Mouse (Mus musculus) thymus, postnatal 10 days (tissue): Measurements from ENCODE around the gene Msh5.
A peak's percentile ranks its signal among the peaks of the same experiment; 100 is the strongest.
"Not testable (repeated sequence)": the region's sequence is repeated elsewhere in the genome, so short reads cannot be mapped to it uniquely, and the experiment has no call there.

Experiments
- DNase-seq, 2 experiments: peaks; one replicate each; pipeline ENCODE4 v3.0.0; 2021; ENCODE audit warnings: low spot score in 2 of 2

Msh5 gene

DNA sequence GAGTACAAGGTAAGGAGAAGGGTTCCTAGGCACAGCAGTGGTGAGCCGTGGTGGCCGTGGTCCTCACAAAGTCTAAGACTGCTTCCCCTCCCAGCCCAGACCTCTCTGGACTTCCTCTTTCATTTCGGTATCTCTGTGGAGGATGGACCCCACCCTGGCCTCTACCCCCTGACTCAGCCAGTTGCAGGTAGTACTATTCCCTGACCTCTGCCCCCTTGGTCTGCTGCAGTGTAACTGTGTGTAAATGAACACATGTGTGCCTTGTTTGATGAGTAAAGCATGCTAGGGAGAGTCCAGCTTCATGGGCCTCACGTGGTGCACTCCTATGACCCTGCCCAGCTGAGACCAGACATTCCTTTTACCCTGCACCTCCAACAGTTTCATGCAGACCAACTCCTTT lies 22.8 kb downstream of the Msh5 start:
- no peak for DNase-seq

DNA sequence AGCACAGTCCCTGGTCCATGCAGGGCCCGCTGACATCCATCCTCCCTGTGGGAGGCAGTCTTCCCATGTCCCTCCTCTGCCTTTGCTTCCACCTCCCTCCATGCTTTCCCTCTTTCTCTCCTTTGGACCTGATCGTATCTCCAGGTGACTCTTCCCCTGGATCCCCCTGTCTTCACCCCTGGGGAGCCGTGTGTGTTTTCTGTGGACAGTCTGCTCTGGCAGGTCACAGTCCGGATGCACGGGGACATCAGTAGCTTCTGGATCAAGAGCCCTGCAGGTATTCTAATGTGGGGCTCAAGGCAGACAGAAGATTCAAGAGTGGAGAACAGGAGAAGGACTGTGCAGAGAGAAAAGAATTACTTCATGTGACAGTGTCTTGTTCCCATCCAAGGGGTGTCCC lies 23.3 kb downstream of the Msh5 start:
- no peak for DNase-seq

DNA sequence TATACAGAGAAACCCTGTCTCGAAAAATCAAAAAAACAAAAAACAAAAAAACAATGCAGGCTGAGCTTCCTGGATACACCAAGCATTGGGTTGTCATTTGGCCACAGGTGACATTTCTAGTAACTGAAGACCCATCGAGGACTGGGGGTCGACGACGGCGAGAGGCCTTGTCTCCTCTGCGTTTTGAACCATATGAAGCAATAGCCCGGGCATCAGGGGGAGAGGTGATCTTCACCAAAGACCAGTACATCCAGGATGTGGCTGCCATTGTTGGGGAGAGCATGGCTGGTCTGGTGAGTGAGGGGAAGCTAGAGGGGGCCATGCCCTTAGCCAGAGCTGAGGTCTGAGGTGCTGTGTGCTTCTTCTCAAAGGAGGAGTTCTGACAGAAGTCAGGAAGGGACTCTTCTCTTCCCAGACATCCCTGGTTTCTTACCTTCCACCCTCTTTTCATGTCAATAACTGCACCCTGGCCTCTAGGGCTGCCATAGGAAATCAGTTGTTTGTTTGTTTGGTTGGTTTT lies 23.9 kb downstream of the Msh5 start:
- DNase-seq: no peak

DNA sequence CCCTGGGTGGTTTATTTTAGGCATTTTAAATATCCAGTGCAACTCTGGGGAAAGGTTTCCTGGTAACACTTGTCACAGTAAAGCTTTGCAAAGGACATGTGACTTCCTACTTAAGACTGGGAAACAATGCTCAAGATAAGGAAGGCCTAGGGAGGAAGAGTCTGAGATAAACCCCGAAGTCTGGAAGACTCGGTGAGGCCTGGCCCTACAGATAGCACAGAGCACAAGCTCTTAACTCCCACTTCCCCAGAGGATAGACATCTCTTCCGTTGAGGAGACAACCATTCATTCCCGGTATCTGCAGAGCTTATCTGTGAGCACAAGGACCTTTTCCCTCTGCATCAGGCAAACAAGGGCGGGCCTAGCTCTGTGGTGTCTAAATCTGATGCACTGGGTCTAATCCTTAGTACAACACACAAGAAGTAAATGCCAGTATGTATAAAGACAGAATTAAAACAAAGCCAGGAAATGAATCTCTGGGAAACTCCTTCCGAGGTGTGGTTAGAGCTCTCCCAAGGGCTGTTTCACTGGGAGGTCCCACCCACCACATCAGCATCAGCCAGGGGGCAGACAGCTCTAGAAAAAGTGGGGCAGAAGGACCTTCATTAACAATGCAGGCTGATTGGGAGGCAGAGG lies 24.6 kb downstream of the Msh5 start:
- DNase-seq: no peak

DNA sequence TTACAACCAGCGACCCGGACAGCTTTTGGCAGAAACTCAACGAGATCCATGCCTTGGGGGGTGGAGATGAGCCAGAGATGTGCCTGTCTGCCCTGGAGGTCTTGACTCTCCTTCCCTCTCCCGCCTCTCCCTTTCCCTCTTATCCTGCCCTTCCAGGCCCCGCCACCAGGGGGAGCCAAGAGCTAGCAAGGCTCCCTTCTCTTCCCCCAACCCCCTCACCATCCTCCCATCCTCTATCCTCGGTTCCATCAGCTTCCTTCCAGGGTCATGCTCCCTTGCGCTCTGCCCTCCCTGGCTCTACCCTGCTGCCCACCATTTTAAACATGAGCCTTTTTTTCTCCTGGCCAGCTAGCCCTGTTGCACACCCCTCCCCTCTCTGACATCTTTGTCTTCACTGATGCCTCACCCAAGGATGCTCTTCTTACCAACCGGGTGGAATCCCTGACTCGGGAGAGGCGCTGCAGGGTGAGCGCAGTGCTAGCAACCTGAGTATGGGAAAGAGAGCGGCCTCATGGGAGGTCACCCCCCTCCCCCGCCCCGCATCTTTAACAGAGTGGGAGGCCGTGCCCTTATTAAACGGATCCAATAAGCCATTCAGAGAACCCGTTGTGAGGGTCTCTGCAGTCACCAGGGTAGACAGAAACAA lies 25.3 kb downstream of the Msh5 start:
- peak; percentile 81 to 96 for DNase-seq

DNA sequence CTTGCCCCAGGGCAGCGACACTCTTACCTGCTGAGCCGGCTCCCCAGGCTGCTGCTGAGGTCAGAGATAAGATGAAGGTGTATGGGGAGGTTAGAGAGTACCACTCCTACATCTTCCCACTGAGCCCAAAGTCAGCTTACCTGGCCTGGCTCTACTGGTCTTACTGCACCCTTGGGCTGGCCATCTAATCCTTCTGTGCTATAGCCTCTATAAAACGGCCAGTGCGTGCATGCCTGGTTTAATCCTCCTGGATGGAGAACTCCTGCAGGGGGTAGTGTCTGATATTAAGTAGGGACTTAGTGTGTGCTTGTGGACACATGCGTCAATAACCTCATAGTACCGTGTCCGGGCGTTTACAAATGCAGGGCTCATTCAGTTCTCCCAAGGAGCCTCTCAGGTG lies 26.0 kb downstream of the Msh5 start:
- no peak for DNase-seq

DNA sequence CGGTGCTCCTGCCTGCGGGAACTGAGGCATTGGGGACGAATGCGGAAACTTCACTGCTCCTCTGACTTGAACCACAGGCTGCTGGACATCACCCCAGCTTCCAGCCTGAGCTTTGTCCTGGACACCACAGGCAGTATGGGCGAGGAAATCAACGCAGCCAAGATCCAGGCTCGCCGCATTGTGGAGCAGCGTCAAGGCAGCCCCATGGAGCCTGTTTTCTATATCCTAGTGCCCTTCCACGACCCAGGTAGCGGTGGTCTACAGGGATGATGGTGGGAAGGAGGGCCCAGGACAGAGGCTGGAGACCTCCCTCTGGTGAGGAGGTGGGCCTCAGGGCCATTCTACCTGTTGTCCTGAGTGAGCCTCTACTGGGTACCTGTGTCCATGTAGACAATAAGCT lies 26.7 kb downstream of the Msh5 start:
- no peak for DNase-seq

DNA sequence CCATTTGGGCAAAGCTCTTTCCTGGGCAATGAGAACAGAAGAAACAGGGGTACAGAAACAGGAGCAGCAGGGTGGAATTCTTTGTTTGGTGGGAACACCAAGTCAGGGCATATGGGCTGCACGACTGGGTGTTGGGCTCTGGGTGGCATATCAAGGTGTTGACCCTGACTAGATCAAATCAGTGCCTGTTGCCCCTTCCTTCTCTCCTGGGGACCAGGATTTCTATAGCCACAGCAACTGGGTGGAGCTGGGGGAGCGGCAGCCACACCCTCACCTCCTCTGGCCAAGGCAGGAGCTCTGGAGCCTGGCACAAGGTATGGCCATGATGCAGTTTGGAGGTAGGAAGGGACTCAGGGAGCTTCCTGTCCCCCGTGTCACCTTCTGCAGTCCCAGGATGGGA lies 28.4 kb downstream of the Msh5 start:
- no peak for DNase-seq

DNA sequence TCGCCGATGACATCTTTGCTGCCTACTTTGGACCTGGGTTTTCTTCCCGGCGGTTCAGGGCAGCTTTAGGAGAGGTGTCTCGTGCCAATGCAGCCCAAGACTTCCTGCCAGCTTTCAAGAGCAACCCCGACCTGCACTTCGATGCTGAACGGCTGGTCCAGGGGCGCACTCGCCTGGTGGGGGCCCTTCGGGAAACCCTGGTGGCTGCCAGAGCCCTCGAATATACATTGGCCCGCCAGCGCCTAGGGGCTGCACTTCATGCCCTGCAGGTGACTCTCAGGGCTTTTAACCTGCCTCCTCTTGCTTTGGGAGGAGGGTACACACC lies 28.9 kb downstream of the Msh5 start:
- no peak for DNase-seq

DNA sequence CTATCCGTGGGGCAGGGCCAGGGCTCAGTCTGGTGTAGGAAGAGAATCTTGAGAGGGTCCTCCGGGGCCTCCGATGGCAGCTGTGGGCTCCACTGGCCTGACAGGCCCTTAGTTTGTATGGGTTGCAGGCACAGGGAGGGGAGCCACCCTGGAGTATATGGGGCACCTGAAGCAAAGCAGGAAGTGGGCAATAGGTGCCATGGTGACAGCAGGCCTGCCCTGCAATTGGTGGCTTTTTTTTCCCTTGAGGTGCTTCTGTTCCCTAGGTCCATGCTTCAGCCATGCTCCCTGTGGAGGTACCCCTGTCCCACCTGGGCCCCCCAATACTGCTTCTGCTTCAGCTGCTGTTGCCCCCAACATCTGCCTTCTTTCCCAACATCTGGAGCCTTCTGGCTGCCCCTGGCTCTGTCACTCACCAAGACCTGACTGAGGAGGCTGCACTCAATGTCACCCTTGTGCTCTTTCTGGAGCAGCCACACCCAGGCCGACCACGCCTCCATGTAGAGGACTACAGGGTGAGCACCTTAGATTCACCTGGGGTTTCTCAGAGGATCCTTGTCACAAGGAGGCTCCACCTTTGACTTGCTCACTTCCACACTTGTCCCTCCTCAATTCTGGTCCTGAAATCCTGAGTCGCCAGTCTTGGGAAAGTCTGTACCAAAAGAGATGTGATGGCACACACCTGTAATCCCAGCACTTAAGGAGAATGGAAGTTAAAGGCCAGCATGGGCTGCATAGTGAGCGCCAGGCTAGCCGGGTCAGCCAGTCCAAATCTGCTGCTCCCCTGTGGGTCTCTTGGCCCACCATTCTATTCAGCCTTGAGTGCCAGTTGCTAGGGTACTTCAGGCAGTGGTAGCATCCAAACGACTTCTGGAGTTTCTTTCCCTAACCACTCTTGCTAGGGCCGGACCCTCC lies 29.5 kb downstream of the Msh5 start:
- no peak for DNase-seq

DNA sequence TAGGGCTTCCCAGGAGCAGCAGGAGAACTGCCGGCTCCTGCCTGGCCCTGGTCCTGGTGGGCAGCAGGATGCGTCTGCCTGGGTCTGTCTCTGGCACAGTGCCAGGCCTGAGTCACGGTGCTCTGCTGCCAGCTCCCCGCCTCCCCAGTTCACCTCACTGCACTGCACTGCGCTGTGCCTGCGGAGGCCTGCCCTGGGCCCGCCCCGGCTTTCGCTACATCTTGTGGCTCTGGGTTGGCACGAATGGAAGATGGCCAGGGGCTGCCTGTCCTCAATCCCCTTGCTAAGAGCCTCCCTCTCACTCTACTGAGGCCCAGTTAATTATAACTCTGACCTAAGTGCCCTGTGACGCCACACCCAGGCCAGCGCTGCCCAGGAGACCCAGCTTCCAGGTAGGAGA lies 30.2 kb downstream of the Msh5 start, which contains the start of gene Vwa7:
Gene Vwa7, plus strand, starts transcription at position 204 of the 400 bp plus-strand sequence.
- DNase-seq: no peak

DNA sequence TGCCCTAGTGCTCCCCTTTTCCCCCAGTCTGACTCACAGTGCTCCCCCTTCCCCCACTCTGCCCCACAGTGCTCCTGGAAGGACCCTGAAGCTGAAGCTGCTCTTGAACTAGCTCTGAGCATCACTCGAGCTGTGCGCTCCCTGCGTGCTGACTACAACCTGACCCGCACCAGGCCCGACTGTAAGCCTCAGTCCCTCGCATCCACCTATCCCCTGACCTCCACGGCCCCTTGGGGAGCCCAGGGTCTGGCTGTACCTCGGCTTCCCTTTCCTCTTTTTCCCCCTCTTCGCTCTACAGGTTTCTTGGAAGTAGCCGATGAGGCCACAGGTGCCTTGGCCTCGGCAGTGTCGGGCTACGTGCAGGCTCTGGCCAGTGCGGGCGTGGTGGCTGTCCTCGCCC lies 31.2 kb downstream of the Msh5 start:
- DNase-seq: no peak

DNA sequence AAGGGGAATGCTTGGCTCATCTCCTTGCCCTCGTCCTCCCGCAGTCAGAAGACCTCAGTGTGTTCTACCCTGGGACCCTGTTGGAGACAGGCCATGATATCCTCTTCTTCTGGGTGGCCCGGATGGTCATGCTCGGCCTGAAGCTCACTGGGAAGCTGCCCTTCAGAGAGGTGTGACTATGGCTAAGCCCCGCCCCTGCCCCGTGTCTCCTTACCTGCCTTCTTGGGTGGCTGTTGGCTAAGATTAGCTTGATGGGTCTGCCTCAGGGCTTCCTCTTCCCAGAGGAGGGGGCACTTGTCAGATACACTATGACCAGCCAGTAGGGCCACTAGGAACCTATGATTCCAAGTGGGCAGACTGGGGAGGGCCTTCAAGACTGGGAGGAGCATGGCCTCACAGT lies 33.3 kb downstream of the Msh5 start:
- no peak for DNase-seq

DNA sequence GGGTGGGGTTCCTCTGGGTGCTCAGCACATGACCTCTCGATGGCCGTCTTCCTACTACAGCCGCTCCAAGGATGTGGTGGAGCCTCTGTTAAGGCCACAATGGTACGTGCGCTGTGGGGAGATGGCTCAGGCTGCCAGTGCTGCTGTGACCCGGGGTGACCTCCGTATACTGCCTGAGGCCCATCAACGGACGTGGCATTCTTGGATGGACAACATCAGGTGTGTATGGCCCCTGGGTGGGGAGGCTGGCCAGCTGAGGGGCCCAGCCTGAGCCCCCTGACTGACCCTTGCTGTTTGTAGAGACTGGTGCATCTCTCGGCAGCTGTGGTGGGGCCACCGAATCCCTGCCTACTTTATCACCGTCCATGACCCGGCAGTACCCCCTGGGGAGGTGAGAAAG lies 34.1 kb downstream of the Msh5 start:
- no peak for DNase-seq

DNA sequence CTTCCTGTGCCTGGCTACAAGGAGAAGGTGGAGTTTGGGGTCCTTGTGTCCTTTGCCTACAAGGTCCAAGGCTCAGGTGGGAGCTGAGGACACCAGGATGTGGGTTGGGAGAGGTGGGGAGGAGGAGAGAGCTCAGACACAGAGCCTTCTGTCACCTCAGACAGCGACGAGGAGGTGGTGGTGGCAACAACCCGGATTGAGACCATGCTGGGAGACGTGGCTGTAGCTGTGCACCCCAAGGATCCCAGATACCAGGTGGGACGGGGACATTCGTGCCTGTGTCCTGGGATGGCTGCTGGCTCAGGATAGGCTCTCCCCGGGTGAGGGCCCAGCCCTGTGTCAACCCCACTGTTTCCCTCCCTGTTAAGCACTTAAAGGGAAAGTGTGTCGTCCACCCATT lies 35.1 kb downstream of the Msh5 start:
- no peak for DNase-seq

DNA sequence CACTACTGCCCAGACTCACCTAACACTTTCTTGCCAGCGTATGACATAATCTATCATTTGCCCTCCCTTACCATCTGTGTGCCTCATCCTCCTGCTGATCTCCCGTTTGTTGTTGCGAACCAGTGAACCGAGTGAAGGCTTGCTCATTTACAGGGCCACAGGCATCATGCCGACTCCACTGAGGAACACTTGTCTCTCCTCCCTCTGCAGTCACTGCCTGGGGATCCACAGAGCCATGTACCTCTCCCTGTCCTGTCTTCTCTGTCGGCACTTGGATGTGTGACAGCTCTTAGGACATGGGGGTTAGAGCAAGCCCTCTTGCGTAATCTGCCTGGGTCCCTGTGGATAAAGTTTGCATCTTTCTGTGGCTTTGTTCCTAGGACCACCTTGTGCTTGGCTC lies 37.0 kb downstream of the Msh5 start:
- DNase-seq: no peak

DNA sequence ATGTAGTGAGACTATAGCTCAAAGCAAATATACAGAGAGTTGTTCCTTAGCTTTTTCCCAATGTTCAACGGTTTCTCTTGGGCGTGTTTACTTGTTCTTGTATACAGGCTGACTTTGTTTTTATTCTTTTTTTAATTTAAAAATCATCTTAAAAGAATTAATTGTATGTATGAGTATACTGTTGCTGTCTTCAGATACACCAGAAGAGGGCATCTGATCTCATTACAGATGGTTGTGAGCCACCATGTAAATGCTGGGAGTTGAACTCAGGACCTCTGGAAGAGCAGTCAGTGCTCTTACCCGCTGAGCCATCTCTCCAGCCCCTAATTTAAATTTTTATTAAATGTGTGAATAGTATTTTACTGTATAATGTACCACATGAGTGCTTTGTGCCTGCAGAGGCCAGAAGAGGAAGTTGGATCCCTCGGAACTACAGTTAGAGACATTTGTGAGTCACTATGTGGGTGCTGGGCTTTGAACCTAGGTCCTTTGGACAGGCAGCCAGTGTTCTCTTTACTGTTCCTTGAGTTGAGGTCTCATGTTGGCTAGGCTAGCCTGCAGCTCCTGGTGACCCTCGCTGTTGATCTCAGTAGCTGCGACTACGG lies 39.1 kb downstream of the Msh5 start:
- DNase-seq: no peak

DNA sequence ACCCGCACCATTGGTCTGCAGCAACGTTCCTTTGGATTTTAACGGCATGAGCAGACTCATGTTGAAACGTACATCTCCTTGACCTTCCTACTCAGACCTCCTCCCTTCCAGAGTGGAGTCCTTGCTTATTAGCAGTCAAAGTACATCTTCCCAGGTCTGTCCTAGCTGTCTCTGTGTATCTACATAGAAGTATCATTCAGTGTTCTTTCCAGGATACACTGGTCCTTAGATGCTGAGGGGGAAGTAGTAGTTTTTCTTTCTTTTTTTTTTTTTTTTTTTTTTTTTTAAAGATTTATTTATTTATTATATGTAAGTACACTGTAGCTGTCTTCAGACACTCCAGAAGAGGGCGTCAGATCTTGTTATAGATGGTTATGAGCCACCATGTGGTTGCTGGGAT lies 40.6 kb downstream of the Msh5 start:
- DNase-seq: not testable (repeated sequence)

DNA sequence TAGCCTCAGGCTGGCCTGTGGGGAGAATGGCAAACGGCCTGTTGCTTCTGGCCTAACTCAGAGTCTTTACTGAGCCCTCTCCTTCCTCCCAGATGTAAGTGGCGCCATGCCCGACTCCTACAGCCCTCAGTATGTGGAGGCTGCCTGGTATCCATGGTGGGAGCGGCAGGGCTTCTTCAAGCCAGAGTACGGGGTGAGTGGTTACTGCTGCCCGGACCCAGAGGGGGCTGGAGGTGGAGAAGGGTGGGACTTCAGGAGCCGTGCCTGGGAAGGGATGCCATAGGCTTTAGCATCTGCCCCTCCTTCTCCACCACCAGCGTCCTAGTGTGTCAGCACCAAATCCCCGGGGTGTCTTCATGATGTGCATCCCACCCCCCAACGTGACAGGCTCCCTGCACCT lies 41.4 kb downstream of the Msh5 start:
- DNase-seq: no peak

DNA sequence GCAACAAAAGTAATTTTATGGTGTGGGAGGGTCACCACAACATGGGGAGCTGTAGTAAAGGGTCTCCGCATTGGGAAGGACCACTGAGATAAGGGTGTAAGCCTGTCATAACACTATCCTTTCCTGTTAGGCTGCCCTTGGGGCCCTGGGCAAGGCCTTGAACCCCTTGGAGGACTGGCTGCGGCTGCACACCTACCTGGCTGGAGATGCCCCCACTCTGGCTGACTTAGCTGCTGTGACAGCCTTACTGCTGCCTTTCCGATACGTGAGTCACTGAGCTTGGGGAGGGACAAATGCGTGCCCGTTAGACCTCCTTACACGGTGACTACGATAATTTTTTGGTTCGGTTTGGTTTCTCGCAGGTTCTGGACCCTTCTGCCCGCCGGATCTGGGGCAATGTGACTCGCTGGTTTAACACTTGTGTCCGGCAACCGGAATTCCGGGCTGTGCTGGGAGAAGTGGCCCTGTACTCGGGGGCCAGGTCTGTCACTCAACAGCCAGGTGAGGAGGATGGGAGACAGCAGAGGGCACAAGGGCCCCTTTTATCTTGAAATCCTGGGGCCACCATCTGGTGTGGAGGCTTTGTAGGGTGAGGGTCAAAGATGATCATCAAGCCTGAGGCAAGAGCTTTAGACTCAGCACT lies 42.3 kb downstream of the Msh5 start:
- no peak for DNase-seq

DNA sequence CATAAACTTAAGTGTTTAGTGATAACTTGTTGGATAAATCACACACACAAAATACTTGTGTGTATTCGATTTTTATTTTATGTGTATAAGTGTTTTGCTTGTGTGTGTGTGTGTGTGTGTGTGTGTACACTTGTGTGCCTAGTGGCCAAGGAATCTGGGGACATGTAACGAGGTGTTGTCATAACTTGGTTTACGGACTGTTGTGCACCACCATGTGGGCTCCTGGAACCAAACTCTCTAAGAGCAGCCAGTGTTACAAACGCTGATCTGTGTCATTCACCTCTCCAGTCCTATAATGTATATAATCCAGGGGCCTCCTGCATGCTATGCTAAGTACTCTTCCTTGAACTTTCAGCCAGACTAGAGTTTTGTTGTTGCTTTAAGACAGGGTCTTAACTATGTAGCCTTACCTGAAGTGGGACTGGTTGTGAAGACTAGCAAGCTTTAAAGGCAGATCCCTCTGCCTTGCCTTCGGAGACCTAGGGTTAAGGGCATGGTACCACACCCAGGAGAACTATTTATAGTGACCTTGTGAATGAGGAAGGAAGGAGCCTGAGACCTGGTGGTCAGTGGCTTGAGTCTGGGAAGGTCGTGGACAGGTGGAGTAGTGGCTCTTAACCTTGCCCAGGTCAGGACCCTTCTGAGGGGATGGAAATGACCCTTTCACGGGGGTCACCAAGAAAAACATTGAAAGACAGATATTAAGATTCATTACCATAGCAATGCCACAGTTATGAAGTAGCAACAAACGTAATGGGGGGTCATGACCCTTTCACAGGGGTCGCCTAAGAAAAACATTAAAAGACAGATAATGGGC lies 43.3 kb downstream of the Msh5 start:
- no peak for DNase-seq
